ENCODE assay signal across 14 mouse cellular contexts in genomic region chr8:70762118-70762517, GRCm38 (mm10). TPM values are rescaled to one million over a fixed set of nuclear protein-coding genes. Genes with fewer than 3 reads are reported as not detected.
DNase-seq lines count a peak whose midpoint lies in the region; ATAC-seq and TF ChIP-seq lines count a peak whose summit lies in the region.
"Had no signal": no experiment of that assay in that cellular context is flagged by ENCODE, and none has a peak within 500 bp of the region (broad histone marks: within the 10 kb centered on the region; RNA-seq: fewer than 3 reads in every experiment).

No protein-coding gene starts in this region.

- no peaks in the 10 kb centered on the region for H3K27me3 ChIP-seq in embryonic facial prominence, embryonic 15.5 days
- peaks cover 11% of the 10 kb centered on the region for H3K27me3 ChIP-seq in embryonic facial prominence, embryonic 10.5 days (replicated peaks; ENCODE audit: low read depth, poor library complexity, severe bottlenecking)
- no peaks in the 10 kb centered on the region for H3K27me3 ChIP-seq in stomach, postnatal 0 days (ENCODE audit: control insufficient read depth, insufficient read depth, low read length)
- H3K27me3 ChIP-seq: limb, embryonic 12.5 days had no signal

- H3K9ac ChIP-seq in embryonic facial prominence, embryonic 15.5 days = no peak overlapping the region
- no peak overlapping the region for H3K9ac ChIP-seq in stomach, postnatal 0 days (ENCODE audit: low read length)
- H3K9ac ChIP-seq: limb, embryonic 12.5 days had no signal

- no peak overlapping the region for H3K4me2 ChIP-seq in embryonic facial prominence, embryonic 15.5 days (replicated peaks)
- H3K4me2 ChIP-seq in stomach, postnatal 0 days (replicated peaks; ENCODE audit: low read depth) = no peak overlapping the region

- TF ChIP-seq CTCF in stomach, postnatal 0 days (IDR thresholded peaks at IDR 0.05; ENCODE audit: low read depth) = no peak

- peaks cover 49% of the 10 kb centered on the region for H3K4me1 ChIP-seq in embryonic facial prominence, embryonic 15.5 days
- H3K4me1 ChIP-seq in embryonic facial prominence, embryonic 10.5 days = peaks cover 52% of the 10 kb centered on the region
- 0 out of 2 replicates have a peak, but pooled peaks cover 7% of the 10 kb centered on the region for H3K4me1 ChIP-seq in stomach, postnatal 0 days (replicated peaks; ENCODE audit: control insufficient read depth, insufficient read depth)

- WGBS in embryonic facial prominence, embryonic 15.5 days = 65% methylated on average over 1 of the region's 1 CpGs
- WGBS in embryonic facial prominence, embryonic 10.5 days = 88% methylated on average over 1 of the region's 1 CpGs
- WGBS in stomach, postnatal 0 days = 50% methylated on average over 1 of the region's 1 CpGs

- no peak for DNase-seq in embryonic facial prominence, embryonic 10.5 days (ENCODE audit: low spot score)
- DNase-seq in spleen, adult 12 weeks (ENCODE audit: low spot score) = peak; percentile 54
- DNase-seq in spleen, adult 18-20 months = no peak
- DNase-seq in stomach, postnatal 0 days (ENCODE audit: low spot score) = no peak
- no peak for DNase-seq in urinary bladder, adult 18-20 months (ENCODE audit: low spot score in 2 of 2)
- DNase-seq in layer of hippocampus, adult 18-20 months (ENCODE audit: low spot score in 2 of 2) = no peak
- DNase-seq: gastrocnemius, postnatal 10 days; thymus, postnatal 14 days had no signal

- no peak for TF ChIP-seq EP300 in stomach, postnatal 0 days (optimal IDR thresholded peaks at IDR 0.05)

- no peak for ATAC-seq in embryonic facial prominence, embryonic 15.5 days (ENCODE audit: insufficient number of reproducible peaks, low FRiP score, low TSS enrichment, low read depth)
- peak; percentile 51 for ATAC-seq in erythroid progenitor cell, adult 5-6 weeks (replicated peaks; ENCODE audit: low FRiP score, poor library complexity, severe bottlenecking)
- no peak for ATAC-seq in stomach, postnatal 0 days (ENCODE audit: low FRiP score, low TSS enrichment)
- ATAC-seq: CD4-positive, CD25-positive, alpha-beta regulatory T cell, adult 4 months; intestine, postnatal 0 days had no signal

- H3K9me3 ChIP-seq in embryonic facial prominence, embryonic 15.5 days (replicated peaks) = no peaks in the 10 kb centered on the region
- H3K9me3 ChIP-seq in embryonic facial prominence, embryonic 10.5 days = no peaks in the 10 kb centered on the region
- no peaks in the 10 kb centered on the region for H3K9me3 ChIP-seq in stomach, postnatal 0 days (ENCODE audit: control insufficient read depth, low read length)
- H3K9me3 ChIP-seq: hindbrain, embryonic 10.5 days; limb, embryonic 12.5 days had no signal

- H3K27ac ChIP-seq in embryonic facial prominence, embryonic 15.5 days (replicated peaks) = 0 out of 2 replicates have a peak overlapping the region, but pooled peaks have one; percentile 3
- H3K27ac ChIP-seq in embryonic facial prominence, embryonic 10.5 days (replicated peaks) = no peak overlapping the region
- H3K27ac ChIP-seq in stomach, postnatal 0 days (replicated peaks) = peak overlapping the region; percentile 24; the same call in 1 of the 2 replicates
- H3K27ac ChIP-seq: limb, embryonic 12.5 days had no signal

- H3K4me3 ChIP-seq in embryonic facial prominence, embryonic 15.5 days (replicated peaks) = no peak overlapping the region
- H3K4me3 ChIP-seq in embryonic facial prominence, embryonic 10.5 days = no peak overlapping the region
- no peak overlapping the region for H3K4me3 ChIP-seq in stomach, postnatal 0 days (ENCODE audit: low read depth, low read length)

- peaks cover 18% of the 10 kb centered on the region for H3K36me3 ChIP-seq in embryonic facial prominence, embryonic 15.5 days
- peaks cover 17% of the 10 kb centered on the region for H3K36me3 ChIP-seq in embryonic facial prominence, embryonic 10.5 days (replicated peaks)
- H3K36me3 ChIP-seq in stomach, postnatal 0 days (ENCODE audit: control insufficient read depth, insufficient read depth, low read length) = peaks cover 9% of the 10 kb centered on the region

RNA-seq across cellular contexts. Expression of gene Mpv17l2, which starts 1.4 kb away (rescaled TPM):
- polyA plus RNA-seq in embryonic facial prominence, embryonic 15.5 days (2015; fragmentation: Nextera tagmentation; extraction: Ambion mirVana) = 41.7 and 42.3 TPM in 2 replicates
- polyA plus RNA-seq in embryonic facial prominence, embryonic 10.5 days (2016; fragmentation: Nextera tagmentation; extraction: Ambion mirVana) = 28.2 and 34.5 TPM in 2 replicates
- 16.9 and 31.0 TPM in 2 replicates for total RNA-seq in erythroid progenitor cell, adult 5-6 weeks (2015; ENCODE audit: low replicate concordance)
- 5.1 and 30.4 TPM in 2 replicates for total RNA-seq in erythroid progenitor cell, adult 5-6 weeks (2017; ENCODE audit: low replicate concordance)
- 77.3 and 80.1 TPM in 2 replicates for polyA plus RNA-seq in stomach, postnatal 0 days (2015; fragmentation: Nextera tagmentation; extraction: Ambion mirVana)
- 10 to 100 TPM; 34.5 to 41.1 TPM for total RNA-seq in layer of hippocampus, adult 18-20 months (2021)

RNA-seq across cellular contexts. Expression of gene Rab3a, which starts 7.6 kb away (rescaled TPM):
- 22.7 and 28.6 TPM in 2 replicates for polyA plus RNA-seq in embryonic facial prominence, embryonic 15.5 days (2015; fragmentation: Nextera tagmentation; extraction: Ambion mirVana)
- polyA plus RNA-seq in embryonic facial prominence, embryonic 10.5 days (2016; fragmentation: Nextera tagmentation; extraction: Ambion mirVana) = 13.6 and 16.2 TPM in 2 replicates
- 7.1 TPM in 1 of 2 replicates, not detected in the other for total RNA-seq in erythroid progenitor cell, adult 5-6 weeks (2015; ENCODE audit: low replicate concordance)
- 2.2 and 4.9 TPM in 2 replicates for total RNA-seq in erythroid progenitor cell, adult 5-6 weeks (2017; ENCODE audit: low replicate concordance)
- 18.9 and 19.0 TPM in 2 replicates for polyA plus RNA-seq in stomach, postnatal 0 days (2015; fragmentation: Nextera tagmentation; extraction: Ambion mirVana)
- total RNA-seq in layer of hippocampus, adult 18-20 months (2021) = 100 to 1,000 TPM; 814 to 823 TPM

RNA-seq across cellular contexts. Expression of gene Pik3r2, which starts 14.4 kb away (rescaled TPM):
- polyA plus RNA-seq in embryonic facial prominence, embryonic 15.5 days (2015; fragmentation: Nextera tagmentation; extraction: Ambion mirVana) = 92.5 and 94.3 TPM in 2 replicates
- polyA plus RNA-seq in embryonic facial prominence, embryonic 10.5 days (2016; fragmentation: Nextera tagmentation; extraction: Ambion mirVana) = 79.2 and 79.8 TPM in 2 replicates
- total RNA-seq in erythroid progenitor cell, adult 5-6 weeks (2015; ENCODE audit: low replicate concordance) = 3.8 and 5.4 TPM in 2 replicates
- 7.3 and 8.0 TPM in 2 replicates for total RNA-seq in erythroid progenitor cell, adult 5-6 weeks (2017; ENCODE audit: low replicate concordance)
- 36.8 and 39.0 TPM in 2 replicates for polyA plus RNA-seq in stomach, postnatal 0 days (2015; fragmentation: Nextera tagmentation; extraction: Ambion mirVana)
- total RNA-seq in layer of hippocampus, adult 18-20 months (2021) = 100 to 1,000 TPM; 158 to 162 TPM

RNA-seq across cellular contexts. Expression of gene Pde4c, which starts 38.6 kb away (rescaled TPM):
- polyA plus RNA-seq in embryonic facial prominence, embryonic 15.5 days (2015; fragmentation: Nextera tagmentation; extraction: Ambion mirVana) = 0.16 and 0.29 TPM in 2 replicates
- 0.20 and 0.69 TPM in 2 replicates for polyA plus RNA-seq in embryonic facial prominence, embryonic 10.5 days (2016; fragmentation: Nextera tagmentation; extraction: Ambion mirVana)
- total RNA-seq in erythroid progenitor cell, adult 5-6 weeks (2015; ENCODE audit: low replicate concordance) = 0.72 and 0.84 TPM in 2 replicates
- total RNA-seq in erythroid progenitor cell, adult 5-6 weeks (2017; ENCODE audit: low replicate concordance) = not detected in 2 replicates
- polyA plus RNA-seq in stomach, postnatal 0 days (2015; fragmentation: Nextera tagmentation; extraction: Ambion mirVana) = 0.27 and 0.35 TPM in 2 replicates
- total RNA-seq in layer of hippocampus, adult 18-20 months (2021) = 1 to 10 TPM; 1.0 to 1.3 TPM

RNA-seq across cellular contexts. Expression of gene Mast3, which starts 42.7 kb away (rescaled TPM):
- polyA plus RNA-seq in embryonic facial prominence, embryonic 15.5 days (2015; fragmentation: Nextera tagmentation; extraction: Ambion mirVana) = 19.1 and 20.2 TPM in 2 replicates
- polyA plus RNA-seq in embryonic facial prominence, embryonic 10.5 days (2016; fragmentation: Nextera tagmentation; extraction: Ambion mirVana) = 12.4 and 13.9 TPM in 2 replicates
- total RNA-seq in erythroid progenitor cell, adult 5-6 weeks (2015; ENCODE audit: low replicate concordance) = 13.4 and 14.4 TPM in 2 replicates
- 2.7 and 3.0 TPM in 2 replicates for total RNA-seq in erythroid progenitor cell, adult 5-6 weeks (2017; ENCODE audit: low replicate concordance)
- 5.6 and 5.7 TPM in 2 replicates for polyA plus RNA-seq in stomach, postnatal 0 days (2015; fragmentation: Nextera tagmentation; extraction: Ambion mirVana)
- total RNA-seq in layer of hippocampus, adult 18-20 months (2021) = 100 to 1,000 TPM; 439 to 476 TPM
